Mouse (Mus musculus) liver, embryonic 14.5 days (tissue): ENCODE data around the gene Rnf220. TPM values are rescaled to one million over a fixed set of nuclear protein-coding genes. Genes with fewer than 3 reads are reported as not detected.

Experiments
- ATAC-seq: fragments of 200-750 bp; cut with Nextera tagmentation; 2 replicates; pipeline ENCODE4 v1.8.0; 2017; ENCODE audit warnings: moderate number of reproducible peaks, mild to moderate bottlenecking, moderate library complexity; ENCODE audit not compliant: insufficient read depth
- DNase-seq, 3 experiments: peaks; one replicate each; pipeline ENCODE4 v3.0.0-alpha.2; 2012 to 2013; ENCODE audit warnings: low read depth in 3 of 3, low spot score in 3 of 3
- H3K27ac ChIP-seq: fragments of 300-500 bp; sonication (generic); 2 replicates; pipeline ENCODE4 v1.5.1; 2014; ENCODE audit warnings: moderate library complexity, mild to moderate bottlenecking, control low read depth, inconsistent platforms
- H3K27me3 ChIP-seq: fragments of 300-500 bp; sonication (generic); 2 replicates; pipeline ENCODE4 v1.6.1; 2014; ENCODE audit warnings: mild to moderate bottlenecking, low read length, moderate library complexity; ENCODE audit not compliant: control insufficient read depth, insufficient read depth
- H3K36me3 ChIP-seq: fragments of 300-500 bp; sonication (generic); replicated peaks from 2 replicates; pipeline ENCODE4 v1.6.1; 2014; ENCODE audit warnings: low read depth; ENCODE audit not compliant: control insufficient read depth, insufficient read depth
- H3K4me1 ChIP-seq, 2 experiments: fragments of 200-500 bp in 1 of 2; fragments of 300-500 bp in 1 of 2; sonication (generic) in 1 of 2; replicated peaks; 2 replicates each; pipeline ENCODE4 v1.6.1; 2012 to 2014; ENCODE audit warnings: antibody characterized with exemption in 1 of 2, inconsistent platforms in 1 of 2, low read length in 1 of 2; ENCODE audit not compliant: control insufficient read depth in 2 of 2, insufficient read depth in 2 of 2
- H3K4me2 ChIP-seq: fragments of 300-500 bp; sonication (generic); 2 replicates; pipeline ENCODE4 v1.6.1; 2014; ENCODE audit warnings: low read depth, mild to moderate bottlenecking, control low read depth, moderate library complexity
- H3K4me3 ChIP-seq, 2 experiments: fragments of 200-500 bp in 1 of 2; fragments of 300-500 bp in 1 of 2; sonication (generic) in 1 of 2; 2 replicates each; pipeline ENCODE4 v1.5.1; 2012 to 2014; ENCODE audit warnings: low read depth in 2 of 2, low read length in 2 of 2, mild to moderate bottlenecking in 2 of 2, control low read depth in 1 of 2, inconsistent platforms in 1 of 2, moderate library complexity in 1 of 2; ENCODE audit not compliant: insufficient read depth in 1 of 2
- H3K9ac ChIP-seq: fragments of 300-500 bp; sonication (generic); replicated peaks from 2 replicates; pipeline ENCODE4 v1.6.1; 2014; ENCODE audit warnings: mild to moderate bottlenecking, control low read depth, moderate library complexity
- H3K9me3 ChIP-seq: fragments of 300-500 bp; sonication (generic); 2 replicates; pipeline ENCODE4 v1.6.1; 2016; ENCODE audit warnings: low read length, mixed read lengths; ENCODE audit not compliant: control insufficient read depth
- CTCF ChIP-seq: IDR thresholded peaks from 2 replicates; pipeline ENCODE4 v1.5.1; 2016; ENCODE audit warnings: antibody characterized with exemption, low read depth, control low read depth
- EP300 ChIP-seq: IDR thresholded peaks from 2 replicates; pipeline ENCODE4 v1.6.1; 2016; ENCODE audit warnings: antibody characterized with exemption, low read depth
- WGBS: fragments of 180-500 bp; shearing (Covaris S2); extraction: QIAGEN DNeasy Blood & Tissue Kit; methylation state at CpG from one replicate; pipeline ENCODE4 v1.1.7; 2014; ENCODE audit not compliant: insufficient replicate concordance; 5-methylcytosine and 5-hydroxymethylcytosine counted together
- polyA plus RNA-seq, 2 experiments: library from polyadenylated mRNA; depleted of rRNA in 1 of 2; stranded (reverse) in 1 of 2; unstranded in 1 of 2; fragments of >200 nt; fragmentation: Nextera tagmentation in 1 of 2; extraction: Ambion mirVana in 1 of 2; gene quantifications; 2 replicates each; pipeline versions ENCODE4 v1.2.1 to v1.2.3; 2012 to 2014

The Rnf220 gene
- polyA plus RNA-seq, 2 experiments: 17.9 to 29.1 TPM

GRCm38 (mm10) chr4:117373324-117374077 is 123.4 kb downstream of the Rnf220 start:
- no peaks in the 10 kb centered on the region for H3K36me3 ChIP-seq
- no peaks in the 10 kb centered on the region; a peak in 1 of 4 replicates for H3K4me1 ChIP-seq
- no peak overlapping the region for H3K4me2 ChIP-seq
- no peak for TF ChIP-seq EP300
- TF ChIP-seq CTCF: no peak
- no peak overlapping the region for H3K27ac ChIP-seq
- DNase-seq (no peak), ATAC-seq (no peak)
- no peak overlapping the region for H3K4me3 ChIP-seq
- no peak overlapping the region for H3K9ac ChIP-seq
- no peaks in the 10 kb centered on the region for H3K27me3 ChIP-seq
- H3K9me3 ChIP-seq: no peaks in the 10 kb centered on the region
- WGBS: 36% methylated on average over 16 of the region's 16 CpGs

DNA sequence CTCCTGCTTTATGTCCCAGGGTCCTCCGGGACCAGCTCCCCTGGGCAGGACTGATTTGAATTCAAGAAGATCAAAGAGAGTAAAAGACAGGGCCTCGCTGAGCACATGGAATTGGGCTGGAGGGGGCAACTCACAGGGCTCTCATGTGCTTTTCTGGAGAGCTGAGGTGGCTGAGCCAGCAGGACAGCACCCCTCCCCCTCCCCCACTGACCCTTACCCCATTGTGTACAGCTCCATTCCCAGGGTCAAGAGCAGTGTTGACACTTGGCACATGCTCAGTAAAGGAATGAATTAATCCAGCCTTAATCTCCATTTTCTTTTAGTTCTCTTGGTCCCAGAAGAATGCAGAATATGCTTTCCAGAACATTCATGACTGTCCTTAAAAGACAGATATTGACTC is 125.0 kb downstream of the Rnf220 start:
- Histone ChIP-seq H3K9ac (no peak overlapping the region), H3K27ac (no peak overlapping the region), H3K27me3 (no peaks in the 10 kb centered on the region), H3K4me3 (no peak overlapping the region), H3K4me1 (no peaks in the 10 kb centered on the region; a peak in 1 of 4 replicates), H3K4me2 (no peak overlapping the region), H3K9me3 (no peaks in the 10 kb centered on the region), H3K36me3 (no peaks in the 10 kb centered on the region)
- ATAC-seq (no peak), DNase-seq (no peak)
- WGBS: 47% methylated on average over 2 of the region's 2 CpGs
- TF ChIP-seq CTCF: no peak
- no peak for TF ChIP-seq EP300

- Histone ChIP-seq H3K27ac (no peak overlapping the region), H3K4me2 (no peak overlapping the region), H3K4me3 (no peak overlapping the region), H3K27me3 (no peaks in the 10 kb centered on the region), H3K9me3 (no peaks in the 10 kb centered on the region), H3K36me3 (no peaks in the 10 kb centered on the region), H3K9ac (no peak overlapping the region), H3K4me1 (no peaks in the 10 kb centered on the region; a peak in 1 of 4 replicates)
- WGBS: 49% methylated on average over 5 of the region's 5 CpGs
- DNase-seq: no peak
- TF ChIP-seq EP300 (no peak), CTCF (no peak)
- no peak for ATAC-seq
Observed at GRCm38 (mm10) chr4:117370354-117370753, 126.5 kb downstream of the Rnf220 start.

DNA sequence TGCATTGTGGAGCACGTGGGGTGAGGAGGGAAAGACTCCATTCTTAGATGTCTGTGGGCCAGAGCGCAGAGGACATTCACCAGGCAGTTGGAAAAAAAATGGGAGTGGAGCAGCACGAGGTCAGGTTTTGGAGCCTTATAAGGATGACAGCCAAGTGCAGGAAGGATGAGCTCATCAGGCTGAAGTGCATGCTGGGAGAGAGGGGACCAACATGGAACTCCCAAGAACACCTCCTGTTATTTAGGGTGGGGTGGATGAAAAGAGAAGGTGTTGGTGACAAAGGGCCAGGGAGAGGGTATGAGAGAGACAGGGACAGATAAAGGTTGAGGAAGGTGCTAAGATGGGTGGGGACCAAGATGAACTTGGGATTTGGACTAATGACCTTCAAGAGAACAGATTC is 127.3 kb downstream of the Rnf220 start:
- ATAC-seq (no peak), DNase-seq (no peak)
- TF ChIP-seq EP300: no peak
- no peak for TF ChIP-seq CTCF
- H3K4me3 ChIP-seq: no peak overlapping the region
- no peak overlapping the region for H3K9ac ChIP-seq
- H3K27ac ChIP-seq: no peak overlapping the region
- H3K36me3 ChIP-seq: no peaks in the 10 kb centered on the region
- H3K27me3 ChIP-seq: no peaks in the 10 kb centered on the region
- H3K4me1 ChIP-seq: no peaks in the 10 kb centered on the region; a peak in 1 of 4 replicates
- H3K4me2 ChIP-seq: no peak overlapping the region
- H3K9me3 ChIP-seq: no peaks in the 10 kb centered on the region
- 45% methylated on average over 3 of the region's 3 CpGs for WGBS

- no peak overlapping the region for H3K27ac ChIP-seq
- H3K27me3 ChIP-seq: no peaks in the 10 kb centered on the region
- ATAC-seq (no peak), DNase-seq (no peak)
- H3K9ac ChIP-seq: no peak overlapping the region
- no peak overlapping the region for H3K4me2 ChIP-seq
- H3K4me3 ChIP-seq: no peak overlapping the region
- WGBS: 84% methylated on average over 19 of the region's 19 CpGs
- no peak for TF ChIP-seq CTCF
- TF ChIP-seq EP300: no peak
- no peaks in the 10 kb centered on the region for H3K36me3 ChIP-seq
- no peaks in the 10 kb centered on the region; a peak in 1 of 4 replicates for H3K4me1 ChIP-seq
- no peaks in the 10 kb centered on the region for H3K9me3 ChIP-seq
Observed at GRCm38 (mm10) chr4:117367365-117367764, 129.5 kb downstream of the Rnf220 start.
